Comparison of ENCODE assay signal across 8 mouse cellular contexts in genomic region chr10:61275669-61276110, GRCm38 (mm10). TPM values are rescaled to one million over a fixed set of nuclear protein-coding genes. Genes with fewer than 3 reads are reported as not detected.
DNase-seq lines count a peak whose midpoint lies in the region; ATAC-seq and TF ChIP-seq lines count a peak whose summit lies in the region.

No protein-coding gene starts in this region.

- no peak overlapping the region for H3K27ac ChIP-seq in forebrain, embryonic 13.5 days
- no peak overlapping the region for H3K27ac ChIP-seq in kidney, adult 2 months (ENCODE audit: insufficient read depth, low read depth, low read length)
- H3K27ac ChIP-seq in stomach, postnatal 0 days (replicated peaks): no peak overlapping the region

- WGBS in forebrain, embryonic 13.5 days: 4% methylated on average over 5 of the region's 5 CpGs
- WGBS in kidney, adult 2 months: 0% methylated on average over 5 of the region's 5 CpGs
- WGBS in stomach, postnatal 0 days: 3% methylated on average over 5 of the region's 5 CpGs

- TF ChIP-seq POLR2A in kidney, adult 2 months (IDR thresholded peaks at IDR 0.05; ENCODE audit: low read depth, low read length): no peak

- H3K4me2 ChIP-seq in forebrain, embryonic 13.5 days: peak overlapping the region; percentile 15; the same call in 1 of the 2 replicates
- no peak overlapping the region for H3K4me2 ChIP-seq in stomach, postnatal 0 days (replicated peaks; ENCODE audit: low read depth)

- H3K9me3 ChIP-seq in forebrain, embryonic 13.5 days (replicated peaks): no peaks in the 10 kb centered on the region
- H3K9me3 ChIP-seq in stomach, postnatal 0 days (ENCODE audit: control insufficient read depth, low read length): no peaks in the 10 kb centered on the region

- DNase-seq in layer of hippocampus, adult 11-12 months (ENCODE audit: low spot score): peak; percentile 20
- DNase-seq in layer of hippocampus, postnatal 14 days (ENCODE audit: low spot score in 2 of 2): no peak
- peak; percentile 79 for DNase-seq in ZHBTc4 (ENCODE audit: low read depth, low spot score)
- peak; percentile 39 for DNase-seq in kidney, adult 2 months
- peak; percentile 47 for DNase-seq in stomach, postnatal 0 days (ENCODE audit: low spot score)
- no peak for DNase-seq in layer of hippocampus, adult 9-10 months (ENCODE audit: low spot score)

- no peak for TF ChIP-seq EP300 in stomach, postnatal 0 days (optimal IDR thresholded peaks at IDR 0.05)

- H3K27me3 ChIP-seq in forebrain, embryonic 13.5 days: peaks cover 29% of the 10 kb centered on the region
- no peaks in the 10 kb centered on the region for H3K27me3 ChIP-seq in kidney, adult 2 months (replicated peaks; ENCODE audit: control insufficient read depth, insufficient read depth, low read length)
- no peaks in the 10 kb centered on the region; the same call in 1 of the 2 replicates for H3K27me3 ChIP-seq in stomach, postnatal 0 days (ENCODE audit: control insufficient read depth, insufficient read depth, low read length)

- H3K36me3 ChIP-seq in forebrain, embryonic 13.5 days (ENCODE audit: poor library complexity, severe bottlenecking): no peaks in the 10 kb centered on the region
- H3K36me3 ChIP-seq in kidney, adult 2 months (ENCODE audit: control insufficient read depth, insufficient read depth, low read length): no peaks in the 10 kb centered on the region
- H3K36me3 ChIP-seq in stomach, postnatal 0 days (ENCODE audit: control insufficient read depth, insufficient read depth, low read length): no peaks in the 10 kb centered on the region

- peaks cover 9% of the 10 kb centered on the region for H3K4me1 ChIP-seq in forebrain, embryonic 13.5 days
- H3K4me1 ChIP-seq in kidney, adult 2 months (ENCODE audit: control insufficient read depth, insufficient read depth, low read length): no peaks in the 10 kb centered on the region
- peaks cover 2% of the 10 kb centered on the region; the same call in 1 of the 2 replicates for H3K4me1 ChIP-seq in stomach, postnatal 0 days (replicated peaks; ENCODE audit: control insufficient read depth, insufficient read depth)

- peak; percentile 54; the same call in 1 of the 2 replicates for ATAC-seq in forebrain, embryonic 13.5 days
- peak; percentile 78 for ATAC-seq in megakaryocyte, adult 5-6 weeks (ENCODE audit: poor library complexity, severe bottlenecking)
- ATAC-seq in stomach, postnatal 0 days (ENCODE audit: low FRiP score, low TSS enrichment): peak; percentile 70

- no peak overlapping the region for H3K9ac ChIP-seq in forebrain, embryonic 13.5 days
- no peak overlapping the region for H3K9ac ChIP-seq in stomach, postnatal 0 days (ENCODE audit: low read length)

- TF ChIP-seq CTCF in kidney, adult 2 months (conservative IDR thresholded peaks at IDR 0.05; ENCODE audit: insufficient read depth, insufficient read length, low read depth, low read length): peak; percentile 92
- peak; percentile 90 for TF ChIP-seq CTCF in stomach, postnatal 0 days (IDR thresholded peaks at IDR 0.05; ENCODE audit: low read depth)

- H3K4me3 ChIP-seq in forebrain, embryonic 13.5 days: no peak overlapping the region
- H3K4me3 ChIP-seq in kidney, adult 2 months (ENCODE audit: insufficient read depth, low read depth, low read length): no peak overlapping the region
- H3K4me3 ChIP-seq in stomach, postnatal 0 days (ENCODE audit: low read depth, low read length): no peak overlapping the region

RNA-seq across cellular contexts. Expression of gene Adamts14, which starts 2.5 kb away (rescaled TPM):
- total RNA-seq in layer of hippocampus, postnatal 14 days (2021): 1 to 10 TPM; 1.6 to 1.7 TPM
- polyA plus RNA-seq in forebrain, embryonic 13.5 days (2015; fragmentation: Nextera tagmentation; extraction: Ambion mirVana): 0.13 TPM in 2 replicates
- 1.3 and 1.7 TPM in 2 replicates for polyA plus RNA-seq in kidney, adult 2 months (2012; rRNA removed)
- total RNA-seq in megakaryocyte, adult 5-6 weeks (2015): 0.16 and 0.58 TPM in 2 replicates
- total RNA-seq in megakaryocyte, adult 5-6 weeks (2017): 0.33 and 0.61 TPM in 2 replicates
- polyA plus RNA-seq in stomach, postnatal 0 days (2015; fragmentation: Nextera tagmentation; extraction: Ambion mirVana): 1.1 TPM in 2 replicates

RNA-seq across cellular contexts. Expression of gene Prf1, which starts 21.9 kb away (rescaled TPM):
- not detected for total RNA-seq in layer of hippocampus, postnatal 14 days (2021)
- polyA plus RNA-seq in forebrain, embryonic 13.5 days (2015; fragmentation: Nextera tagmentation; extraction: Ambion mirVana): not detected in 2 replicates
- polyA plus RNA-seq in kidney, adult 2 months (2012; rRNA removed): 0.65 and 1.5 TPM in 2 replicates
- total RNA-seq in megakaryocyte, adult 5-6 weeks (2015): 0.20 and 2.5 TPM in 2 replicates
- total RNA-seq in megakaryocyte, adult 5-6 weeks (2017): 0.88 and 1.5 TPM in 2 replicates
- polyA plus RNA-seq in stomach, postnatal 0 days (2015; fragmentation: Nextera tagmentation; extraction: Ambion mirVana): 0.05 TPM in 1 of 2 replicates, not detected in the other

Comparison
In these comparisons a context has a peak if more than half of its experiments do, and no peak if none do; other contexts are left out.
1. DNase-seq: peak in layer of hippocampus, adult 11-12 months (single experiment), ZHBTc4 (single experiment), kidney, adult 2 months (single experiment) and stomach, postnatal 0 days (single experiment); none in layer of hippocampus, postnatal 14 days (0 of 2) and layer of hippocampus, adult 9-10 months (single experiment).
2. Peak in every context shown above with its lines, with median percentiles within 50 percentile points of each other: ATAC-seq.